Mouse (Mus musculus): ENCODE data around the gene Zfand2a.

GRCm38 (mm10) chr5:139442428-139442827 is 41.9 kb downstream of the Zfand2a start:
- TF ChIP-seq CTCF (IDR thresholded peaks at IDR 0.05; ENCODE audit: control insufficient read depth, insufficient read depth, low read length) (no peak), POLR2A (IDR thresholded peaks at IDR 0.05; ENCODE audit: borderline replicate concordance, control insufficient read depth, low read depth, low read length) (no peak)
